Mouse (Mus musculus): ENCODE results near the gene 1700021F05Rik. TPM values are rescaled to one million over a fixed set of nuclear protein-coding genes. Genes with fewer than 3 reads are reported as not detected.

Gene 1700021F05Rik
- polyA plus RNA-seq, 1 experiment, result 72.0 TPM

GRCm38 (mm10) chr10:43479436-43480157 lies 61.2 kb downstream of the 1700021F05Rik start:
- Histone ChIP-seq H3K4me1 (ENCODE audit: control insufficient read depth, insufficient read depth, low read length) (peaks cover 6% of the 10 kb centered on the region), H3K27ac (ENCODE audit: insufficient read depth, low read length) (peak overlapping the region; percentile 72), H3K9ac (ENCODE audit: low read depth, poor library complexity, severe bottlenecking) (peak overlapping the region; percentile 100), H3K27me3 (ENCODE audit: control insufficient read depth, insufficient read depth, low read length, poor library complexity, severe bottlenecking) (no peaks in the 10 kb centered on the region), H3K36me3 (ENCODE audit: control insufficient read depth, insufficient read depth, low read length, poor library complexity, severe bottlenecking) (no peaks in the 10 kb centered on the region), H3K4me3 (ENCODE audit: low read depth, low read length) (peak overlapping the region; percentile 90), H3K9me3 (replicated peaks; ENCODE audit: control insufficient read depth, insufficient read depth, low read length, poor library complexity, severe bottlenecking) (no peaks in the 10 kb centered on the region)
- no peak for TF ChIP-seq POLR2A (IDR thresholded peaks at IDR 0.05; ENCODE audit: insufficient read depth, low read length)
- TF ChIP-seq EP300 (IDR thresholded peaks at IDR 0.05; ENCODE audit: insufficient read depth, low read depth, low read length), result no peak
- TF ChIP-seq CTCF (IDR thresholded peaks at IDR 0.05; ENCODE audit: low read depth, low read length), result peak; percentile 40

- H3K4me3 ChIP-seq (ENCODE audit: low read depth, low read length), result peak within 1 kb of the TSS; percentile 90
- H3K9me3 ChIP-seq (replicated peaks; ENCODE audit: control insufficient read depth, insufficient read depth, low read length, poor library complexity, severe bottlenecking), result no peaks in the 10 kb centered on the region
- H3K27me3 ChIP-seq (ENCODE audit: control insufficient read depth, insufficient read depth, low read length, poor library complexity, severe bottlenecking), result no peaks in the 10 kb centered on the region
- H3K36me3 ChIP-seq (ENCODE audit: control insufficient read depth, insufficient read depth, low read length, poor library complexity, severe bottlenecking), result no peaks in the 10 kb centered on the region
- peak within 1 kb of the TSS; percentile 100 for H3K9ac ChIP-seq (ENCODE audit: low read depth, poor library complexity, severe bottlenecking)
- peak within 1 kb of the TSS; percentile 96 for H3K27ac ChIP-seq (ENCODE audit: insufficient read depth, low read length)
- H3K4me1 ChIP-seq (ENCODE audit: control insufficient read depth, insufficient read depth, low read length), result peaks cover 7% of the 10 kb centered on the region
- TF ChIP-seq CTCF (IDR thresholded peaks at IDR 0.05; ENCODE audit: low read depth, low read length) (no peak), EP300 (IDR thresholded peaks at IDR 0.05; ENCODE audit: insufficient read depth, low read depth, low read length) (no peak)
Observed at GRCm38 (mm10) chr10:43478751-43479435, 61.9 kb downstream of the 1700021F05Rik start, which contains the start of gene Bend3. Gene Bend3 (plus strand): TSS chr10:43478831.

- Histone ChIP-seq H3K4me1 (ENCODE audit: control insufficient read depth, insufficient read depth, low read length) (peaks cover 10% of the 10 kb centered on the region), H3K27me3 (ENCODE audit: control insufficient read depth, insufficient read depth, low read length, poor library complexity, severe bottlenecking) (no peaks in the 10 kb centered on the region), H3K36me3 (ENCODE audit: control insufficient read depth, insufficient read depth, low read length, poor library complexity, severe bottlenecking) (no peaks in the 10 kb centered on the region), H3K9me3 (replicated peaks; ENCODE audit: control insufficient read depth, insufficient read depth, low read length, poor library complexity, severe bottlenecking) (no peaks in the 10 kb centered on the region), H3K9ac (ENCODE audit: low read depth, poor library complexity, severe bottlenecking) (peak overlapping the region; percentile 100), H3K27ac (ENCODE audit: insufficient read depth, low read length) (peak overlapping the region; percentile 96), H3K4me3 (ENCODE audit: low read depth, low read length) (peak overlapping the region; percentile 90)
- TF ChIP-seq EP300 (IDR thresholded peaks at IDR 0.05; ENCODE audit: insufficient read depth, low read depth, low read length) (no peak), CTCF (IDR thresholded peaks at IDR 0.05; ENCODE audit: low read depth, low read length) (no peak), POLR2A (IDR thresholded peaks at IDR 0.05; ENCODE audit: insufficient read depth, low read length) (peak; percentile 59)
Observed at GRCm38 (mm10) chr10:43477865-43478681, 62.7 kb downstream of the 1700021F05Rik start.

- TF ChIP-seq EP300 (IDR thresholded peaks at IDR 0.05; ENCODE audit: insufficient read depth, low read depth, low read length), result no peak
- TF ChIP-seq POLR2A (IDR thresholded peaks at IDR 0.05; ENCODE audit: insufficient read depth, low read length), result no peak
- TF ChIP-seq CTCF (IDR thresholded peaks at IDR 0.05; ENCODE audit: low read depth, low read length), result no peak
- H3K4me1 ChIP-seq (ENCODE audit: control insufficient read depth, insufficient read depth, low read length), result peaks cover 10% of the 10 kb centered on the region
- H3K9ac ChIP-seq (ENCODE audit: low read depth, poor library complexity, severe bottlenecking), result peak overlapping the region; percentile 100
- H3K36me3 ChIP-seq (ENCODE audit: control insufficient read depth, insufficient read depth, low read length, poor library complexity, severe bottlenecking), result no peaks in the 10 kb centered on the region
- peak overlapping the region; percentile 90; the same call in 1 of the 2 replicates for H3K4me3 ChIP-seq (ENCODE audit: low read depth, low read length)
- H3K27ac ChIP-seq (ENCODE audit: insufficient read depth, low read length), result peak overlapping the region; percentile 96
- no peaks in the 10 kb centered on the region for H3K27me3 ChIP-seq (ENCODE audit: control insufficient read depth, insufficient read depth, low read length, poor library complexity, severe bottlenecking)
- no peaks in the 10 kb centered on the region for H3K9me3 ChIP-seq (replicated peaks; ENCODE audit: control insufficient read depth, insufficient read depth, low read length, poor library complexity, severe bottlenecking)
Observed at GRCm38 (mm10) chr10:43477459-43477858, 63.3 kb downstream of the 1700021F05Rik start.

GRCm38 (mm10) chr10:43475376-43475775 lies 65.4 kb downstream of the 1700021F05Rik start:
- H3K27me3 ChIP-seq (ENCODE audit: control insufficient read depth, insufficient read depth, low read length, poor library complexity, severe bottlenecking), result no peaks in the 10 kb centered on the region
- no peaks in the 10 kb centered on the region for H3K36me3 ChIP-seq (ENCODE audit: control insufficient read depth, insufficient read depth, low read length, poor library complexity, severe bottlenecking)
- peak overlapping the region; percentile 55 for H3K9ac ChIP-seq (ENCODE audit: low read depth, poor library complexity, severe bottlenecking)
- TF ChIP-seq POLR2A (IDR thresholded peaks at IDR 0.05; ENCODE audit: insufficient read depth, low read length) (no peak), CTCF (IDR thresholded peaks at IDR 0.05; ENCODE audit: low read depth, low read length) (peak; percentile 37), EP300 (IDR thresholded peaks at IDR 0.05; ENCODE audit: insufficient read depth, low read depth, low read length) (no peak)
- H3K4me3 ChIP-seq (ENCODE audit: low read depth, low read length), result no peak overlapping the region
- peak overlapping the region; percentile 77 for H3K27ac ChIP-seq (ENCODE audit: insufficient read depth, low read length)
- peaks cover 6% of the 10 kb centered on the region for H3K4me1 ChIP-seq (ENCODE audit: control insufficient read depth, insufficient read depth, low read length)
- no peaks in the 10 kb centered on the region for H3K9me3 ChIP-seq (replicated peaks; ENCODE audit: control insufficient read depth, insufficient read depth, low read length, poor library complexity, severe bottlenecking)

Other genes with a start within 250 kb of the 1700021F05Rik start
- gene Bend3, start 62.2 kb downstream of the 1700021F05Rik start, polyA plus RNA-seq (2011; ENCODE audit: insufficient read depth, insufficient read length, low read depth, missing spikeins), result 18.2 and 18.9 TPM in 2 replicates
- 28.5 and 40.0 TPM in 2 replicates for gene Gm9803, start 16.9 kb downstream of the 1700021F05Rik start, polyA plus RNA-seq (2011; ENCODE audit: insufficient read depth, insufficient read length, low read depth, missing spikeins)
- gene Cd24a, start 37.3 kb upstream of the 1700021F05Rik start, polyA plus RNA-seq (2011; ENCODE audit: insufficient read depth, insufficient read length, low read depth, missing spikeins), result 126 and 131 TPM in 2 replicates